Mouse (Mus musculus) embryonic fibroblast, embryonic 13.5 days (primary cell): ENCODE data around the gene Gas2l2.

ENCODE experiments used
- CTCF ChIP-seq: IDR thresholded peaks from 2 replicates; pipeline ENCODE4 v1.5.1; 2011; ENCODE audit warnings: mild to moderate bottlenecking, control low read depth, low read length, moderate library complexity, borderline replicate concordance; ENCODE audit not compliant: insufficient read depth
- POLR2A ChIP-seq: IDR thresholded peaks from 2 replicates; pipeline ENCODE4 v1.6.1; 2011; ENCODE audit warnings: low read depth, mild to moderate bottlenecking, control low read depth, low read length, moderate library complexity

GRCm38 (mm10) chr11:83417080-83417479 is 12.2 kb downstream of the Gas2l2 start:
- no peak for TF ChIP-seq POLR2A
- TF ChIP-seq CTCF: no peak
